Mouse (Mus musculus) granulocyte monocyte progenitor cell, adult 5-6 weeks (primary cell): ENCODE data around the gene Pdzrn4. TPM values are rescaled to one million over a fixed set of nuclear protein-coding genes. Genes with fewer than 3 reads are reported as not detected.

Source experiments
- ATAC-seq: replicated peaks from 2 replicates; pipeline ENCODE4 v1.8.0; 2016; ENCODE audit warnings: mild to moderate bottlenecking, moderate TSS enrichment, inconsistent platforms; ENCODE audit not compliant: poor library complexity, severe bottlenecking
- total RNA-seq, 2 experiments: library from RNA; stranded (forward) in 1 of 2; stranded (reverse) in 1 of 2; fragments of 200-712, 200-1000 nt in 1 of 2; fragments of >200 nt in 1 of 2; fragmentation: Nextera tagmentation in 1 of 2; gene quantifications; 2 replicates each; pipeline ENCODE4 v1.2.3; 2014 to 2017

Gene Pdzrn4
- total RNA-seq, 2 experiments from 2014 or later, result not detected

DNA sequence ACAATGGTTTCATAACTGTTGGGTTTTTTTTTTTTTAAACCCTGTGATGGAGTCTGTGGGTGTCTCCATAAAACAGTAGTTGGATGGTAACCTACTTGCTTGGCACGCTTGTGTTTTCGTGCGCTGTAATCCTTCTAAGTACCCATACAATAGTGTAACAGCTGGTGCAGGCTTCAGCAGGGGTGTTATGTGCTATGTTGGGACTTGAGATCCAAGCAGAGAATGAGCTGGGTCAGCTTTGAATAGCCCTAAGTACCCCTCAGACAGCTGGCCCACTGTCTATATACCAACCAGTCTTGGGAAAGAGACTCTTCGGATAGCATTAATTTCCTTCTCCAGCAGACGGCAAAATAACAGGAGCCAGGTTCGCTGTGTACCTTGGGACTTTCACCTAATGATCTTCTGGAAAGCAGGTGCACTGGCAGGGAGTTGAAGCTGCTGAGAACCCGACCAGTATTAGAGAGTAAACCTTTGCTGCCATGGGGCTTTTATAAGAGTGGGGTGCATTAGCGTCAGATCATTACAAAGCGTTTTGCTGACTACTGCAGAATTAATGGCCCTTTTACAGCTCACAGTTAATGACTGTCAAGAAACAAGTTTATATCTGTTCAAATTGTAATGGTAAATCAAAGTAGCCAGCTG, 184.2 kb downstream of the Pdzrn4 start:
- no peak for ATAC-seq

DNA sequence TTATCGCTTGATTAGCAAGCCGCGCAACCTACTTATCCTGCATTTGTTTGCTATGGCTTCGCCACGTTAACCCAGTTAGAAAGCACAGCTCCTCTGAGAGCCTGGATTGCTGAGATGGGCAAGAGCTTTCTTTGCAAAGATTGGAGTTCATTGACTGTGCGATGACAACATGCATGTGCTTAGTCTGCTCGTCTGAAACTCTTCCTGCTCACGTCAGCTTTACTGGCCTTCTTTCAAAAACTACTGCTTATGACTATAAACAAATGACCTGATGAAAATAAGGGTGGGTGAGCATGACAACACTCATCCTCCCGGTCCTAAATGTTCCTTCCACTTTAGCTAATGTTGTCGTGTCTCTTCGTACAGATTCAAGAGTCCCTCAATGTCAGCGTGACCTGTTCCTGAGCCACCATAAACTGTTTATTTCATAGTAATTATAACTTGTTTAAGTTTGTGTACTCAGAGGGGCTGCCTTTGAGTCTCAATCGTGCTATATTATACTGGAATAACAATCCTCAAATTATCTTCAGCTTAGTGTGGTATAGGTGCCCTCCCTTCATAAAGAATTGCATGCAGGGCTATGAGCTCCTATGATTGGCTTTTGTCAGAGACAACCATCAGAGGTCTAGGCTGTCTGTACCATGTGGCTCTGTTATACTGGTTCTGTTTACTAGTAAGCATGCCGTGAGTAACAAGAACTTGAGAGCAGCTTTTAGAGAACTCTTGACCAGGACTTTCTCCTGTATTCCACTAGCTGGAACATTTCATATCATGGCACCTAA, 187.9 kb downstream of the Pdzrn4 start:
- ATAC-seq, result no peak

DNA sequence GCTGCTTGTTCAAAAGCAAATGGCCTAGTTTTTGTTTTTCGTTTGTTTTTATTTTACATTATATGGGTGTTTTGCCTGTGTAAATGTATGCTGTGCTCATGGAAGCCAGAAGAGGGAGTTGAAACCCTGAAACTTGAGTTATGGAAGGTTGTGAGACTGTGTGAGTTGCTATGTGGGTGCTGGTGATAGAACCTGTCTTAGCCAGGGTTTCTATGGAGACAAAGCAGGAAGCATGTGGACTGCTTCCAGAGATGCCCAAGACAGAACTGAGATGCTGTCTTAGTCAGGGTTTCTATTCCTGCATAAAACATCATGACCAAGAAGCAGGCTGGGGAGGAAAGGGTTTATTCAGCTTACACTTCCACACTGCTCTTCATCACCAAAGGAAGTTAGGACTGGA, 190.8 kb downstream of the Pdzrn4 start:
- no peak for ATAC-seq

DNA sequence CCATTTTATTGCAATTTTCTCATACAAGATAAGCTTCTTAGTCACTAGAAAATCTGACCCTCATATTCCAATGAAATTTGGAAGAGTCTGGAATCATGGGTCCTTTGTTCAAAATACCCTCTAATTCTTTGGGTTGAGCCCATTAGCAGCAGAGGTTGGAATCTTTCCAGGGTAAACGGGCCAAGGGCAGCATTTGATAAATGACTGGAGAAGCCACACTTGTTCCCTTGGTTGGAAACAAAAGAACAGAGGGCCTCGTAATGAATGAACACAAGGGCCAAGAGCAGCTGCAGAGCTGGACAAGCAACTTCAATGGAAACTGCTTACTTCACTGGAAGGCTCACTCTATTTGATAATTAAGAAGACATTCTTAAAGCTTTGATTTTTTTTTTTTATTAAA, 198.0 kb downstream of the Pdzrn4 start:
- no peak for ATAC-seq

DNA sequence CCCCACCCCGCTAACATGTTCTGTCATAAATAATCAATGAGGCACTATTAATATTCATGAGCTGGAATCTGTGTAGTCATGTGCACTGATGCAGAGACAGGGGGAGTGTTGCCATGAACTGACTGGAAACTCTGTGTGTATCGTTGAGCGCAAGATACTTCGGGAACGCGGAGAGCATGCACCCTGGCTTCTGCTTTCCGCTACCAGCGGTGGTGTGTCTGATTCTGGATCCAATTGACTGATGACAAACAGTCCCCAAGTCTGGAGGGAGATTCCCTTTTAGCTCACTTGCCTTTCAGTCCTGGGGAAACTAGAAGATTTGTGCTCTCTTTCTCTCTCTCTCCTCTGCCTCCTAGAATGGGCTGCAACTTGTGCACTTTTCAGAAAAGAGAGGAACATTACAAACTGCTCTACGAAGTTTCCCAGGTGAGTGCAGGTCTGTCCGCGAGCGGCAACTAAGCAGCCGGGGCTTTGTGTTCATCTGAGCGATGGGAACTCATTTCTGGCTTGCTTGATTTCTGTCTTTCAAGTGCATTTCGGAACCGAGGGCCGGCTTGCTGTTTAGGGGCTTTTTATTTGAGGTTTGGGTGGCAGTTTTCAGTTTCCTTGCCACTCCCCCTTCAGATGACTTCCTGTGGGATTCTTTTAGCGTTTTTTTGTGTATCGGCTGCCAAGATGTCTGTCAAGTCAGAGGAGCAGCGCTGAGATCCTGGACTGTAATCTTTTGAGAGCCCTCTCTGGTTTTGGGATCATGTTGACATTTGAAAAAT, 200.5 kb downstream of the Pdzrn4 start:
- no peak for ATAC-seq

DNA sequence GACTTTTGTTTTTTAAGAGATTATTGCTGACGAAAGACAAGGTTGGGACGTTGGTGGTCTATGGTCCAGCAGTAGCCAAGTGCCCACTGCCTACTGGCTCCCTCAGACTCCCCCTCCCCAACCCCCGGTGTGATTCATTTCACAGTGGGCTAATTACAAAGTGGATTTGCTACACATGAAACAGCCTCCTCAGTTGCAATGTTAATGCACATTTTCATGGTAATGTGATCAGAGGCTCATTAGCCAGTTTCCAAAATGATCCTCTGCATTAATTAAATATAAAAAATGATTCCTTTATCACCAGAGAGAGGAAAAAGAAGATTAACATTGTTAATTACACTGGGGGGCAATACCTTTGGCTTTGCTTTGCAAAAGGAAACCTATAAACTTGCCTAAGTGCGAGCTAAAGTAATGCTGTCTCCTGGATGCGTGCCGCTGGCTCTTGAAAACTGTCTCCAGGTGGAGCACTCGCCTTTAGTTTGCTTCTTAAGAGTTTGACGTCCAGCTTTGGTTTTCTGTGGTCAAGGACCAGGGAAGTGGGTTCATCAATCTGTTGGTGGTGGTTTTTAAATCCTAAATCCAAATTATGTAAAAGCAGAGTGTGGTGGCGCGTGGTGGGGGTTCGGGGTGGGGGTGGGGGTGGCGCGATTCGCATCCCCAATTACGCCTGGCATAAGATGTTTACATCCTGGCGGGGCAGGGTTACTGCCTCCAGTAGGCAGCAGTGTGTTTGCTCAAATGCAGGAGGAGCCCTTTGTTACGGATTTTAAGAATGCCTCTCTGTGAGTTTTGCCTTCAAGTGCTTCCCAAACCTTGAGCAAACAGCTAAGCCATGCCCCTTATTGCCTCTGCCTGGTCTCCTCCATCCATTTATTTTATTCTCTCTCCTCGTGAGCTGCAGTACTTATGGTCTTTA, 202.0 kb downstream of the Pdzrn4 start:
- no peak for ATAC-seq

DNA sequence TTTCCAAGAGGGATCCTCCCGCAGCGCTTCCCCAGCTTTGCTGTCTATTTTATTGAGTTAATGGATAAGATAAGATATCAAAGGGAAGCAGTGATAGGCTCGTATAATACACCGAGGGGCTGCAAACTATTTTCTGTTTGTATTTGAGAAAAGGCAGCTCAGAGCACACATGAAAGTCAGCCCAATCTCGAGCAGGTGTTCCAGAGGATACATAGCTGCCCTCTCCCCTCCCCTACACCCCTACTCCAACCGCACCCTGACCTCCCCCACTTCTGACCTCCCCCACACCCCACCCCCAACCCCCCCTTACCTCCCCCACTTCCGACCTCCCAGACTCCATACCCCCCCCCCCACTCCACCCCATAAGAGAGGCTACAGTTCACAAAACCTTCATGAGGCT, 202.7 kb downstream of the Pdzrn4 start:
- ATAC-seq, result no peak

DNA sequence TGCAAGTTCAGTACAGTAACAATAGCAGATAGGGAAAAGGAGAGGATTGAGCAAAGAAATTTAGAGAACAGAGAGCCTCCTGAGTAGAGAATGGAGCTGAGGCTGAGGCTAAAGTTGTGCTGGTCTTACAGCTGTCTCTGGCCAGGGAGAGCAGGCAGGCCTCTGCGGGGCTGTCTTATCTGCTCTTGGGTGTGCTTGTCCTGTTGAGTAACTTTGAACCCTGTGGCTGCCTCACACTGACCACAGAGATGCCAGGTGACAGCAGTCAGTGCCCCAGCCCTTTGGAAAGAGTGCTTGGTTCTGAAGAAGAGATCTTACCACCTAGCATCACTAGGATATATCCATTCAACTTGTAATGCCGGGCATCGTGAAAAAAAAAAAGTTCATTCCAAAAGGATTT, 214.2 kb downstream of the Pdzrn4 start:
- ATAC-seq, result no peak

DNA sequence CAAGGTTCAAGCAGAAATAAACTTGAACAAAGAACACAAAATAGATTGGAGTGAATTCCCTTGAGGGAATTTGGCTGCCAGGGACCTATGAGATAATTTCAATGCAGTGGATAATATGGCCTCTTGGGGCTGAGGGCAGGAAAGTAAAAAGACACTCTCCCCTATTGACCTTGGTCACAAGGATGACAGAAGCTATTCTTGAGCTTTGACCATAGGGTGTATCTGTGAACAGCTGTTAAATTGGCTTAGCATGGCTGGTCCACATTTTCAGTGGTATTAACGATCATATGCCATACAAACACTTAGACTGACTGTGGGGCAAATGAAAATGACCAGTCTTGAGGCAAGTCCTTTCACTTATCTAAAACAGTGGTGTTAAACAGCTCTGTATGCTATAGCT, 215.7 kb downstream of the Pdzrn4 start:
- no peak for ATAC-seq

DNA sequence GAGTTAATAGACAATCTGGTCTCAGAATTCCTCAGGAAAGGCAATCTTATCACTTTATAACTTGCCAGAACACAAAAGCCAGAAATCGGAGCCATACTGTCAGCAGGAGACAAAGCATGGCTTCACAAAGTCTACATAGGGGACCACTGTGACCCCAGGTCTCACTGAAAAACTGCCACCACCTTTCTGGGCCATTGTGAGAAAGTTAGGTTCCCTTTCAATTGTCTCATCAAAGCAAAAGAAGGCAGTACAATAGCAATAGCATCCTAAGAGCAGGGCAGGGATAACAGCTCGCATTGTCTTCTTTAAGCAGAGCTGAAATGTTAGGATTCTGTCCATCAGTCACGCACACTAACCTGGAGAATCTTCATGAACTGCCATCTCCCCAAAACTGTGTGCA, 216.5 kb downstream of the Pdzrn4 start:
- no peak for ATAC-seq

DNA sequence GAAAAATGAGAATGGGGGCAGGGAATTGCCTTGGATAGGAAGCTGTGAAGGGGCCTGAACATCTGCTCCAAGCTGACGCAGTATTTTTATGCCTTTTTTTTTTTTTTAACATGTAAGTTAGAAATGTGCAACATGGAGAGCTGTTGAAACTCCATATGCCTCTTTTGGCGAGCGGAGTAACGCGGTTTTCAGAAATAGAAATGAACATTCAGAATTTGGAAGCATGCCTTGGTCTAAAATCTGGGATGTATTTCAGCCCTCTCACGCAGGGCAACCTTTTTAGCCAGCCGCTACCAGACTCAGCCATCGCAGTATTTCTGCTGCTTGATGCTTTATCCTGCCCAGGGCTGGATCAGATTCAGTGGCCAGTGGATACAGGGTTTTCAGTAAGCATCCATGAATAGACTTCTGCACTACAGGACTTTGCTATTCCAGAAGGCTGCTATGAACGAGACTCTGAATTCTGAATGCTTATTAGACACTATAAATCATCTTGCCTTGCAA, 225.1 kb downstream of the Pdzrn4 start:
- no peak for ATAC-seq

DNA sequence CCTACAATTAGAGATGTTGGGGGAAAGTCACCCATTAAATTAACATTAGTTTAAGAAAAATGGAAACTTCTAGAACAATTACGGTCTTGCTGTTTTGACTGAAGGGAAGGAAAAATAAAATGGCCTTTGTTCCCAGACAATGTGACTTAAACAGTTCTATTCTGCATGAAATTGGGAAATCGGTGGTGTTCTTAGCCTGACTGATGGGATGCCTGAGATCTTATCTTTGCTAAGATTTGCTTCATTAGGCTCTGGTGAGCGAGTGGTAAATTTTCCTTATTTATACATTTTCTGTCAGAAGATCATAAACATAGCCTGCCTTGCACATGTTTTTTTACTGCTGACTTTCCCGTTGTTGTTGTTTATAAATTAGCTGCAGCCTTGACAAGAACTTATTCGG, 225.6 kb downstream of the Pdzrn4 start:
- ATAC-seq, result no peak

DNA sequence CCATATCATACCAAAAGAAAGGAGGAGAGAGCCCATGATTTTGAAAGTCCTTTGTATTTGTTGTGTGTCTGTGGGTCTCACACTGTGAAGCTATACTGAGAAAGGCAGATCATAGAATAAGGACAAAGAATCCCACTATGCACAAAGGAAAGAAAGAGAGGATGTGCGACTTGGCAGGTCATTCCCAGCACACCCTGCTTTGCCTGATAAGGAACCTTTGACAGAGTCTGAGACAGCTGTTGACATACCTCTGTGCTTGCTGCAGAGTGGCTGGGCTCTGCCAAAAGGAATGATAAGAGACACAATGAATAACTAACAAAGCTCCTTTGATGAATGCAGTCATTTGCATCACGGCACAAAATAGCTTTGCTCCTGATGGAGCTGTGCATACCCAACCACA, 232.5 kb downstream of the Pdzrn4 start:
- no peak for ATAC-seq

DNA sequence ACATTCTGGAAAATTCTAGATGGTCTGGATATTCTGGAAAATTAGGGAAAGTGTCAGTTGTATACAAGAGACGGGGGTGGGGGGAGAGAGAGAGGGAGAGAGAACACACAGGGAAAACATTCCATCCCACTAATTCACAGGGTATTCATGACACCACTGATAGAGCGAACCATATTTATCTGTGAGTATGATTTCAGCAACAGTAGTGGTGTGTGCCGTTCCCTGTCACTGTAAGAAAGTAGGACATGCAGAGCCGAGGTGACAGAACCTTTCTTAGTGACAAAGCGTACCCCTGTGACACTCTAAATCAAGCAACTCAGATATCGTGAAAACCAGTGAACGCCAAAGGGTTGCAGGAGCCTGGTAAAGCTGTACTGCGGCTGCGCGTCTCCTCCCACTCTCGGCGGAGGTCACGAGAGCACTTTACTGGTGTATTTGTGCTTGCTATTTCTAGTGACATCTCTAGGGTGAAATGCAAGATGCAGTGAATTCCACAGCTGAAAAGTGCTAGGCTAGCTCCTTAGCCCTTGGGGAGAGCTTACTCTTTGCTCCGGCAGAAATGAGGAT, 237.4 kb downstream of the Pdzrn4 start:
- ATAC-seq, result no peak

DNA sequence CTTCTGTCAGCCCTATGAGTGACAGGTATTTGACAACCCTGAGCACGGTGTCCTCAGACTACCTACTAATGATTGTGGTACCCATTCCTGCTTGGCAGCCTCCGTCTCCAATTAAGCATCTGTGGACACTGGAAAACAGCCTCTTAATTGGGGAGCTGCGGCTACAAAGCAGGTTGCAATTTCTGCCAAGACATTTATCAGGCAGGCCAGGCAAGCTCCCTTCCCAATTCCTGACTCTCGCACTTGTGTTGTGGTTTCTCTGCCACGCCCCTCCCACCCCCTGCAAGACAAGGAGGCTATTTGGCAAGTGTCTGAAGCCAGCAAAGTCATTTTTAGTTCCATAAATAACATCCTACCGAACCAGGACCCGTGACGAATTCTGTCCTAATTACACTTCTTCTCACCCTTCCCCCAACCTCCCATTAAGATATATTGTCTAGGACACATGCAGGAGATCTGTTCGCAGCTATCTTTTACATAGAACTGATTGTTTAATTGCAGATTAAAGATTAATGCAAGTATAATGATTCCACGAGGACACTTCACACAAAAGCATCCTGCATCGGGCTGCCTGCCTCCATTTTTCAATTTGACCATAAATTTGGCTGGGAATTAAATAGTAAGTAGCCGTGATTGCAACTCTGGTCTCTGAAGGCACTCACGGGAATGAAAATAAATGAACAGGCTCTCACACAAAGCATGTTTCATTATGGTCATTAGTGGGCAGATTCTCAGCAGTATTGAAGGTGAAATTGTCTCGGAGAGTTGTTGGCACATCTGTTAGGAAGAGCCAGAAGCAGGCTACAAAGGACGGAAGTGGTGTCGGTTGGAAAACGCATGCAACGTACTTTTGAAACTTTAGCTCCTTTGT, 243.8 kb downstream of the Pdzrn4 start:
- no peak for ATAC-seq

DNA sequence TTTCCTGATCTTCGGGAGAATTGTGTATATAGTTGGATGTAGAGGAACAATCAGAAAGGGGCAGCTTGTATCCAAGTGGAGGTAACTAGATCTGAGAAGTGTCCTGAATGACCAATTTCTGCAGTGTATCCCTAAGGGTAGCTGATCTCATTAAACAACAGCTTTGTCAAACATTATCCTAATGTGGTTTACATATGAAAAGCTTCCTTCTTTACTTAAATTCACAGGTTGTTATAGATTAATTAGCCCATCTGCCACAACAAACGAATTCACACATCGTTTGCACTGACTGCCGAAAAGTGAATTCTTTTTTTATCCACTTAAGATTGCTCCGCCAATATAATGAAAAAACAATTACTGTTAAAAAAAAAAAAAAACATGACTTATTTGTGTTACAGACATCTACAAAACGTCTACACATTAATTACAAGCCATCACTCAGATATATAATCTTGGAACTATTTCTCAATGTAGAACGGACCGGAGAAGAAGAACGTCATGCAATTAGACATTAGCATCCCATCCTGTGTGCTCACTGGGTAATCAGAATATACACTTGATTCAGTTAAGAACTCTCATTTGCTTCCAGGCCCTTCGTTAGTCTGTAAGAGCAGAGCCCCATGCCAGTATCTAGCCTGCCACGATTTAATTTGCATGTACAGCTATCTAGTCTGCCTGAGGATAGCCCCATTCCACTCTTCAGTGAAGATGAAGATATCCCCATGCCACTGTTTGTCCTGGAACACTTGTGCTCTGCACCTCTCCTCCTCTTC, 274.8 kb downstream of the Pdzrn4 start:
- no peak for ATAC-seq

DNA sequence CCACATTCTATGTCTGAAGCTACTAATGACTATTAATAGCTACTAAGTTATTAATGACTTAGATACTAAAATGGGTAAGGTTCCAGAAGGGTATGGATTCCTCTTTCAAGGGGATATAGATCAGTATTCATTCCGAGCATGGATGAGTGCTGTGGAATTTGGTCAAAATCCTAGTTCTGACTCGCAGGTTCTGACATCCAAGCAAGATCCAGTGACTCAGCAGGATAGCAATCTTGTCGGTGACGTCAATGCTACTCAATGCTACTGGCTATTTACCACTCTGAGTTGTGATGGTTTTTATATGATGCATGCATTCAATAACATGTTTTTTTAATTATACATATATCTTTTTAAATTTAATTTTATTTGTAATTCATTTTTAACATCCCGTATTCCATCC, 279.4 kb downstream of the Pdzrn4 start:
- no peak for ATAC-seq

DNA sequence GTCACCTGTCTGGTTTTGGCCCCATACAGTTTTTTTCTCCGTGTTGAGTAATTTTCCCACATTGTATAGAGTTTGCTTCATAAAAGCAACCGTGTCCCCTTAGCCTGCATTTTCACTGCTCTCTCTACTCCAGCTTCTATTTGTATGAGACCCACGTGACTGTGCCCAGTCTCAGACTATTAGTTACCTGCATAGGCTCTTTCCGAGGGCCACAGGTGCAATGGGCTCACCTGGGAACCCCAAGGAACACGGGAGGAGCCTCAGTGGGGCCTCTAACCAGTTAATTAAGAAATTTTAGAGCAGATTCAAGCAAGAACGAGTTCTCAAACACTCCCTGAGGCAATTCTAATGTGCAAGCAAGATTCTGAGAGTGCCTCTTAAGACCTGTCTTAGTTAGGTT, 281.7 kb downstream of the Pdzrn4 start:
- ATAC-seq, result no peak
